Mouse (Mus musculus) cerebellum, adult 2 months (tissue): ENCODE results near the gene Dvl2. TPM values are rescaled to one million over a fixed set of nuclear protein-coding genes. Genes with fewer than 3 reads are reported as not detected.

Source experiments
- DNase-seq, 2 experiments: peaks; one replicate each; pipeline ENCODE4 v3.0.0; 2021
- H3K27ac ChIP-seq: fragments of 200-500 bp; 2 replicates; pipeline ENCODE4 v1.5.1; 2012; ENCODE audit warnings: low read length, control low read depth, inconsistent platforms; ENCODE audit not compliant: insufficient read depth
- H3K27me3 ChIP-seq: fragments of 200-500 bp; 2 replicates; pipeline ENCODE4 v1.6.1; 2012; ENCODE audit warnings: inconsistent platforms, mild to moderate bottlenecking, low read length, moderate library complexity; ENCODE audit not compliant: control insufficient read depth, insufficient read depth
- H3K4me1 ChIP-seq: fragments of 200-500 bp; 2 replicates; pipeline ENCODE4 v1.6.1; 2011; ENCODE audit warnings: low read length; ENCODE audit not compliant: control insufficient read depth, insufficient read depth
- H3K4me3 ChIP-seq: fragments of 200-500 bp; replicated peaks from 2 replicates; pipeline ENCODE3; 2011; ENCODE audit warnings: mild to moderate bottlenecking, low read depth, low read length, control low read depth; ENCODE audit not compliant: insufficient read depth
- CTCF ChIP-seq: fragments of 200-500 bp; IDR thresholded peaks from 2 replicates; pipeline ENCODE4 v1.5.1; 2011; ENCODE audit warnings: low read depth, mild to moderate bottlenecking, control low read depth, low read length, moderate library complexity, borderline replicate concordance; ENCODE audit not compliant: insufficient read depth
- POLR2A ChIP-seq: fragments of 200-500 bp; IDR thresholded peaks from 2 replicates; pipeline ENCODE4 v1.6.1; 2011; ENCODE audit warnings: low read length, control low read depth, borderline replicate concordance; ENCODE audit not compliant: insufficient read depth
- WGBS: fragments of 180-500 bp; shearing (Covaris S2); methylation state at CpG from one replicate; pipeline ENCODE4 v1.1.7; 2018; 5-methylcytosine and 5-hydroxymethylcytosine counted together
- polyA plus RNA-seq: library from polyadenylated mRNA; depleted of rRNA; stranded (reverse); fragments of >200 nt; gene quantifications from 2 replicates; pipeline ENCODE4 v1.2.3, GENCODE M21; 2012

Dvl2 gene
- polyA plus RNA-seq, 1 experiment, result 27.2 TPM

DNA sequence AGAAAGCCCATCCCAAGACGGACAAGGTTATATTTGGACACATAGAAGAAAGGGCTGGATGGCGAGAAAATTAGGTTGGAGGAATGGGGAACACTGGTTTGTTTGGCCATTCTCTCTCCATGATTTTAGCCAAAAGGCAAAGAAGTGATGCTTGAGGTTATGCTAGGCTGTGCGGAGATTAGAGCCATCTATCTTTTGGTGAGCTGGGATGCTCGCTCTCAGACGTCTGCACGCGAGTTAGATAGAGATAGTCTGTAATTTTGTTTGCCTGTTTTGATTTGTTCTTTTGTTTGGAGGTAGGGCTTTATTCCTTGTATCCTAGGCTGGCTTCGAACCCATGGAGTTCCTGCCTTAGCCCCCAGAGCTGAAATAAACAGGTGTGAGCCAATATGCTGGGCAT is 764 bp downstream of the Dvl2 start:
- TF ChIP-seq POLR2A (no peak), CTCF (no peak)
- Histone ChIP-seq H3K27me3 (no peaks in the 10 kb centered on the region), H3K4me3 (peak overlapping the region; percentile 96), H3K27ac (no peak overlapping the region; the same call in 1 of the 2 replicates), H3K4me1 (peaks cover 3% of the 10 kb centered on the region)
- no peak for DNase-seq
- 6% methylated on average over 8 of the region's 8 CpGs for WGBS

GRCm38 (mm10) chr11:70001865-70002264 is 1.5 kb downstream of the Dvl2 start:
- TF ChIP-seq POLR2A (no peak), CTCF (peak; percentile 25; the same call in 1 of the 2 replicates)
- Histone ChIP-seq H3K4me1 (peaks cover 3% of the 10 kb centered on the region), H3K27me3 (no peaks in the 10 kb centered on the region), H3K4me3 (peak overlapping the region; percentile 96), H3K27ac (no peak overlapping the region)
- DNase-seq, result no peak

DNA sequence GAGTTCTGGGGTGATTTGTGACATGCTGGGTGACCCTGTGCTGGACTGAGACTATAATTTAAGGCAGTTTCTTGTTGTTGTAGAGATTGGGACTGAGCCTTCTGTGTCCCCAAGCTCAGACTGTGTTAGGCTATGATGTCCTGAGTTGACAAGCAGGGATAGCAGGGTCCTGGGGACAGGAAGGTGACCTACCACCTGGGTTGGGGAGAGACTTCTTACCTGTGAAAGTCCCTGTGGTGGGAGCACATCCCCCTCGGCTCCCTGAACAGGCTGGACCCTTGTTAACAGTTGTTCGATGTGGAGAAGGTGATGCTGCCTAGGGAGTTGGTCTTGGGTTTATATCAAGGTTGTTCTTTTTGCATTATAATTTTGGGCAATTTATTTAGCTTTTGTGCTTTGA is 2.1 kb downstream of the Dvl2 start:
- no peak for TF ChIP-seq POLR2A
- no peak for TF ChIP-seq CTCF
- H3K27ac ChIP-seq, result no peak overlapping the region
- DNase-seq, result no peak
- H3K27me3 ChIP-seq, result no peaks in the 10 kb centered on the region
- WGBS, result 76% methylated on average over 2 of the region's 2 CpGs
- peaks cover 3% of the 10 kb centered on the region for H3K4me1 ChIP-seq
- H3K4me3 ChIP-seq, result peak overlapping the region; percentile 15

- Histone ChIP-seq H3K4me3 (no peak overlapping the region), H3K4me1 (peaks cover 3% of the 10 kb centered on the region), H3K27me3 (no peaks in the 10 kb centered on the region), H3K27ac (no peak overlapping the region)
- no peak for DNase-seq
- 33% methylated on average over 5 of the region's 5 CpGs for WGBS
- TF ChIP-seq CTCF (peak; percentile 20), POLR2A (no peak)
Observed at GRCm38 (mm10) chr11:70005521-70005920, 5.1 kb downstream of the Dvl2 start.

- 81% methylated on average over 6 of the region's 6 CpGs for WGBS
Observed at GRCm38 (mm10) chr11:70010033-70010432, 9.6 kb downstream of the Dvl2 start.

DNA sequence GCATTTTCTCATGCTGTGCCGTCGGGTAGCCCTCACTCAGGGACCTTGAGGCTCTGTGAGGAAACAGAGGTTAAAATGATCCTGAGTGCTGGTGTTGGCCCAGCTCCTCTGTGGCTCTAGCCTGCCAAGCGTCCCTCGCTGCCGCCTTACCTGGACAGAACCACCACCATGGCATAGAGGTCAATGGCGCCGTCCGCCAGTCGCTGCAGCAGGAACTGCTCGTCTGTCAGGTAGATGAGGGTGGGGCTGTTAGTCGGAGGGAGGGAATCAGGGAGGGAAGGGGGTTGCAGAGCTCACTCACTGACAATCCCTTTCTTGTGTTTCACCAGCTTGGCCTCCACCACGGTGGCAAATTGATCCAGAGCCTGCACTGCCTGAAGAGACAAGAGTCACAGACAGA is 10.2 kb downstream of the Dvl2 start:
- H3K4me3 ChIP-seq, result no peak overlapping the region
- TF ChIP-seq CTCF (no peak), POLR2A (no peak)
- peaks cover 2% of the 10 kb centered on the region; the same call in 1 of the 2 replicates for H3K4me1 ChIP-seq
- DNase-seq, result no peak
- WGBS, result 76% methylated on average over 12 of the region's 12 CpGs
- H3K27ac ChIP-seq, result no peak overlapping the region
- no peaks in the 10 kb centered on the region for H3K27me3 ChIP-seq

More at GRCm38 (mm10) chr11:70010033-70010432, 9.6 kb downstream of the Dvl2 start:
- no peak for TF ChIP-seq POLR2A
- TF ChIP-seq CTCF, result no peak
- Histone ChIP-seq H3K4me3 (no peak overlapping the region), H3K27me3 (no peaks in the 10 kb centered on the region), H3K4me1 (peaks cover 2% of the 10 kb centered on the region; the same call in 1 of the 2 replicates), H3K27ac (no peak overlapping the region)
- DNase-seq, result no peak

DNA sequence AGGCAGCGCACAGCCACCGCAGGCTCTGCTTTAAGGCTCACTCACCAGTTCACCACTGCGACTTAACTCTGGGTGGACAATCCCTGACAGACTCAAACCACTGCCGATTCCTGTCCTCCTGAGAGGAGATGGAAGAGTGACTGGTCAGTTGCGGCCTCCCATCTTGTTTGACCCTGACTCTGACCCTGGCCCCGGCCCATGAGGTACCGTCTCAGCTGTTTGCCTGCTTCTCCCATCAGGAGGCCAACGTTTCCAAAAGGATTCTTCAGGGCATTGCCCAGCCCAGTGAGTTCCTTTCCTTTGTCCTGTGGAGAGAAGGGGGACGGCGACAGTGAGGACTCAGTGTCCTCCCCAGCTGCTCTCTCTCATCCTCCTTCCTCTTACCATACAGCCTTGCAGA is 10.6 kb downstream of the Dvl2 start:
- Histone ChIP-seq H3K4me3 (no peak overlapping the region), H3K27me3 (no peaks in the 10 kb centered on the region), H3K27ac (no peak overlapping the region), H3K4me1 (peaks cover 2% of the 10 kb centered on the region; the same call in 1 of the 2 replicates)
- TF ChIP-seq CTCF (no peak), POLR2A (no peak)
- WGBS, result 60% methylated on average over 10 of the region's 10 CpGs
- no peak for DNase-seq

DNA sequence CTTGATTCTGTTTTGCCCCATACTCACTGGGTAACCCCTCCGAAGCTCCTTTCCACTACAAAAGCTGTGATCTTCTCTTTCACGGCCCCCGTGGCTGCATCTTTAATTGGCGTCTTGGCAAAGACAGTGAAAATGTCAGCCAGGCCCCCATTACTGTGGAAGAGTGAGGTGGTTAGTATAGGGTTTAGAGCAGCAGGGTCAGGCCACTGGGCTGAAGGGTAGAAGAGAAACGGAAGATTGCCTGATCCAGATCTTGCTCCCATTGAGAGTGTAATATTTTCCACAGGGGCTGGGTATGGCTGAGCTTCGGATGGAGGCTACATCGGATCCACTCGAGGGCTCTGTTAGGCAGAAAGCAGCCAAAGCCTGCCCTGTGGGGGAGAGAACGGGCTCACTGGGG is 12.5 kb downstream of the Dvl2 start:
- no peak overlapping the region for H3K4me3 ChIP-seq
- no peak for TF ChIP-seq CTCF
- TF ChIP-seq POLR2A, result no peak
- peak in 1 of 2 experiments; percentile 20 for DNase-seq
- H3K27me3 ChIP-seq, result no peaks in the 10 kb centered on the region
- H3K4me1 ChIP-seq, result peaks cover 9% of the 10 kb centered on the region
- WGBS, result 57% methylated on average over 9 of the region's 9 CpGs
- H3K27ac ChIP-seq, result no peak overlapping the region

DNA sequence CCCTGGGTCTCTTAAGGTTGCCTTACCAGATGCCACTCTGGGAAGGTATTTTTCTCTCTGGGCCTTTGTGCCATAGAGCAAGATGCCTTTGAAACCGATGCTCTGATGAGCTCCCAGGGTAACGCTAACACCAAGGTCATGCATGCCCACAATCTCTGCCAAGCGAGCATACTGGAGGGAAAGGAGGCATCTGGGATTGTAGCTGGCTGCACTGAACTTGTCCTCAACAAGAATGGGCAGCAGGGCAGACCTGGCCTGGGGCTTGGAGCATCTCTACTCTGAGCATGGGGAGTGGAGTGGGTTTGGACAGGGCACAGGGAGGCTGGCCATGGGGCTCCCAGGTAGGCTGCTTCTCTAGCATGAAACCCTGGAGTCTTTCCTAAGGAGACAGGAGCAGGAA is 13.0 kb downstream of the Dvl2 start:
- H3K27me3 ChIP-seq, result no peaks in the 10 kb centered on the region
- no peak overlapping the region for H3K4me3 ChIP-seq
- 57% methylated on average over 3 of the region's 3 CpGs for WGBS
- TF ChIP-seq CTCF (no peak), POLR2A (no peak)
- no peak for DNase-seq
- H3K27ac ChIP-seq, result no peak overlapping the region
- H3K4me1 ChIP-seq, result peaks cover 9% of the 10 kb centered on the region
